Mouse (Mus musculus): ENCODE data around the gene 9330182O14Rik.

DNA sequence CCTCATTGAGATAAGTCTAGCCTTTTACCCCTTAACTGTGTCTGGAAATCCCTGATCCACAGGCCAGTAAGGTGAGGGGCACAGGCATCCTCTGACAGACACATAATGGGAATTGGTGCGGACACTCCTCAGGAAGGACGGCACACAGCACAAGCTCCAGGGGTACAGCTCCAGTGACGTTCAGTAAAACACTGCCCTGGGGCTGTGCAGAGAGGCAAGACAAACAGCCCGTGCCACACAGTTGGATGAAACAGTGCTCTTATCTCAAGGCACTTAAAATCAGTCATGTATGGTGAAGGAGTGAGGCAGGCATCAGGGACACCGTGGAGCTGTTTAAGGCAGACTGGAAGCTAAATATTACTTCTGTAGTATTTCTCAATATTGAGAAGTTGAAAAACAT, 4.7 kb upstream of the 9330182O14Rik start:
- TF ChIP-seq POLR2AphosphoS5 (IDR thresholded peaks at IDR 0.05; ENCODE audit: insufficient replicate concordance, low read depth, low read length): no peak
- TF ChIP-seq CTCF (IDR thresholded peaks at IDR 0.05; ENCODE audit: low read depth, low read length): no peak
- TF ChIP-seq GATA1 (IDR thresholded peaks at IDR 0.05; ENCODE audit: borderline replicate concordance, low read length): no peak

All from G1E (cell line).